Mouse (Mus musculus): ENCODE data around the gene Zwilch. TPM values are rescaled to one million over a fixed set of nuclear protein-coding genes. Genes with fewer than 3 reads are reported as not detected.
"Not testable (repeated sequence)": the region's sequence is repeated elsewhere in the genome, so short reads cannot be mapped to it uniquely, and the experiment has no call there.

The Zwilch gene
- total RNA-seq, 2 experiments from 2014 or later: 10.0 to 11.2 TPM

GRCm38 (mm10) chr9:64183295-64183694, 10.4 kb upstream of the Zwilch start:
- DNase-seq (ENCODE audit: low spot score in 2 of 2): not testable (repeated sequence)

- DNase-seq (ENCODE audit: low spot score in 2 of 2): peak; percentile 77 to 90
These were observed 6.2 kb upstream of the Zwilch start, which contains the start of gene Snapc5 for GRCm38 (mm10) chr9:64178974-64179646. Snapc5 (plus strand) TSS chr9:64179274.

- DNase-seq (ENCODE audit: low spot score in 2 of 2): no peak
These were observed 5.7 kb upstream of the Zwilch start for GRCm38 (mm10) chr9:64178610-64178973.

DNA sequence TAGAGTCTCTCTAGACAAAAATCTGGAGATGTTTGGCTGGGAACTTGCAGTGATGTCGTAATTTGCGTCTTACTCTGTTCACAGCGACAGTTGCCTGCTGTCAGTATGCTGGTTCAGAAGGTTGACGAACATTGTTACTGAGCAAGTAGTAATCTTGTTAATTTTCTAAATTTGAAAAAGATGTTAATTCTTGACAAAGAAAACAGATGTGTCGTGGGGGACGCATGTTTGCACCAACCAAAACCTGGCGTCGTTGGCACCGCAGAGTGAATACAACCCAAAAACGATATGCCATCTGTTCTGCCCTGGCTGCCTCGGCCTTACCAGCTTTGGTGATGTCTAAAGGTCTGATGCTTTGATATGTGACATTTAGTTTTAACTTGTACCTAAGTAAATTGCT, 2.5 kb upstream of the Zwilch start:
- DNase-seq (ENCODE audit: low spot score in 2 of 2): no peak

DNA sequence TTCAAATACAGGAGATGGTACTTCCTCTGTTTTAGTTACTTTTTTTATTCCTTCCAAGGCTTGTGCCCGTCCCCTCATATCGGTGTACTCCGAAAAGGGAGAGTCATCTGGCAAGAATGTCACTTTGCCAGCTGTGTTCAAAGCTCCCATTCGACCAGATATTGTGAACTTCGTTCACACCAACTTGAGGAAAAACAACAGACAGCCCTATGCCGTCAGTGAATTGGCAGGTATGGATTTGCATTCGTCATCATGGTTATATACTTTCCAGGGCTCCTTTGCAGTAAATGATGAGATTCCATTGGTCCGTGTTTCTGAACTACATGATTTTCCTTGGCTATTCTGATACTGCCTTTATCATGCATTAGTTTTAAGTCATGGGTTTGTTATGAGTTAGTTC, 1.9 kb upstream of the Zwilch start:
- DNase-seq (ENCODE audit: low spot score in 2 of 2): no peak

GRCm38 (mm10) chr9:64174341-64174740, 1.4 kb upstream of the Zwilch start:
- DNase-seq (ENCODE audit: low spot score in 2 of 2): no peak

- no peak for DNase-seq (ENCODE audit: low spot score in 2 of 2)
These were observed 839 bp upstream of the Zwilch start for GRCm38 (mm10) chr9:64173666-64174220.

- DNase-seq (ENCODE audit: low spot score in 2 of 2): no peak
These were observed 624 bp downstream of the Zwilch start for GRCm38 (mm10) chr9:64172145-64172815.

GRCm38 (mm10) chr9:64169967-64170366, 2.9 kb downstream of the Zwilch start:
- DNase-seq (ENCODE audit: low spot score in 2 of 2): not testable (repeated sequence)

- DNase-seq (ENCODE audit: low spot score in 2 of 2): no peak
These were observed 12.4 kb downstream of the Zwilch start for GRCm38 (mm10) chr9:64160471-64160870.

- no peak for DNase-seq (ENCODE audit: low spot score in 2 of 2)
These were observed 16.3 kb downstream of the Zwilch start for GRCm38 (mm10) chr9:64156641-64157040.

- DNase-seq (ENCODE audit: low spot score in 2 of 2): no peak
These were observed 33.0 kb downstream of the Zwilch start for GRCm38 (mm10) chr9:64139879-64140278.

DNA sequence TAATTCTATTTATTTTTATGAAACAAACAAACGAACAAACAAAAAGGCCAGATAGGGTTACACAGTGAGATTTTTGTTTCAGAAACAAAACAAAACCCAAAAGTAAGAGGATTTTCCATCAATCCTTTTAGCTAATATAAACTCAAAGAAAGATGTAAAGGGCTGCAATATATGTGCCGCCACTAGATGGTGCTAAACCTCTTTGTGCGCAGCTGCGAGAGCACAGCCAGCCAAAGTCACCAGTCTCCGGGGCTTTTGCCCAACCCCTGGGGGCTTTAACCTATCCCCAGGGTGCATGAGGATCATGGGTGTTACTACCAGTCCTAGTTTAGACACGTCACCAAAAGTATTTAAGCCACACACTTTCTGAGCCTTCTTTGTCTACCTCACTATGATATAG, 34.0 kb downstream of the Zwilch start:
- peak in 1 of 2 experiments; percentile 31 for DNase-seq (ENCODE audit: low spot score in 2 of 2)

- no peak for DNase-seq (ENCODE audit: low spot score in 2 of 2)
These were observed 41.3 kb downstream of the Zwilch start for GRCm38 (mm10) chr9:64131623-64132022.

- no peak for DNase-seq (ENCODE audit: low spot score in 2 of 2)
These were observed 46.8 kb downstream of the Zwilch start for GRCm38 (mm10) chr9:64126121-64126520.

DNA sequence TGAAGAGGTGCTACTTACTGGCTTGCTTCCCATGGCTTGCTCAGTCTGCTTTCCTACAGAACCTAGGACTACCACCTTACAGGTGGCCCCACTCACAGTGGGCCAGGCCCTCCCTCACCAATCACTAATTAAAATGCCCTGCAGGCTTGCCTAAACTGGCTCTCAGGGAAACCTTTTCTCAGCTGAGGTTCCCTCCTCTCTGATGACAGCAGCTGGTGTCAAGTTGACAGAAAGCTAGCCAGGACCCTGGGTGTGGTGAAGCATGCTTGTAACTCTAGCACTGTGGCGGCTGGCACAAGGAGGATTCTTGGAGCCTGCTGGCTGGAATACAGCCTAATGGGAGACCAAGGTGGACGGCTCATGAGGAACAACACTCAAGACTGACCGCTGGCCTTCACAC, 47.6 kb downstream of the Zwilch start:
- peak in 1 of 2 experiments; percentile 54 for DNase-seq (ENCODE audit: low spot score in 2 of 2)

DNA sequence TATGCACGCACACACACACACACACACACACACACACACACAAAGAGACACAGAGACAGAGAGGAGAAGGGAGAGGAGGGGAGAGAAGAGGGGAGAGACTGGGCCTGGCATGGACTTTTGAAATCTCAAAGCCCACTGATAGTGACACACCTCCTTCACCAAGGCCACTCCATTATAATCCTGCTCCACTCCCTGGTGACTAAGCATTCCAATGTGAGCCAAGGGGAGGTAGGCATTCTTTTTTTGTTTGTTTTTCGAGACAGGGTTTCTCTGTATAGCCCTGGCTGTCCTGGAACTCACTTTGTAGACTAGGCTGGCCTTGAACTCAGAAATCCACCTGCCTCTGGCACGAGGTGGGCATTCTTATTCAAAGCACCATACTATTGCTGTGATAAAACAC, 48.1 kb downstream of the Zwilch start:
- not testable (repeated sequence) for DNase-seq (ENCODE audit: low spot score in 2 of 2)

DNA sequence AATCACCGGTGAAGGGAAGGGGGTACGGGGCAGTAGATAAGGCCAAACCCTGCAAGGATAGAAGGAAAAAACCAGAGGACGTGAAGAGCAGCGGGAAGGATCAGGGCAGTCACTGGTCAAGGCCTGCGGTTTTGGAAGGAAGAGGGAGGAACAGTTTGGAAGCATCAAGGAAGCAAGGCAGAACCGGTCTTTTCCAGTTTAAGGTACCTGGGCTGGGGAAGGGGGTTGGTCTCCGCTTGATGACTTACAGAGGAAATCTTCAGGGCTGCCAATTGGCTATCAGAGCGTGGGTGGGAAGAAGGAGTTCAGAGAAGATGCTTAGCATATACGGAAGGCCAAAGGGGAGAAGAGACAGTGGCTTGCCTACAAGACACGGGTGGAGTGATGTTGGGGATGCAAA, 50.3 kb downstream of the Zwilch start:
- no peak for DNase-seq (ENCODE audit: low spot score in 2 of 2)

- DNase-seq (ENCODE audit: low spot score in 2 of 2): no peak
These were observed 52.2 kb downstream of the Zwilch start for GRCm38 (mm10) chr9:64120584-64121277.

- DNase-seq (ENCODE audit: low spot score in 2 of 2): peak in 1 of 2 experiments; percentile 56
These were observed 53.0 kb downstream of the Zwilch start for GRCm38 (mm10) chr9:64119898-64120297.

GRCm38 (mm10) chr9:64116876-64117275, 56.0 kb downstream of the Zwilch start, which contains the start of gene Lctl:
Lctl (plus strand) TSS chr9:64117147.
- DNase-seq (ENCODE audit: low spot score in 2 of 2): no peak

DNA sequence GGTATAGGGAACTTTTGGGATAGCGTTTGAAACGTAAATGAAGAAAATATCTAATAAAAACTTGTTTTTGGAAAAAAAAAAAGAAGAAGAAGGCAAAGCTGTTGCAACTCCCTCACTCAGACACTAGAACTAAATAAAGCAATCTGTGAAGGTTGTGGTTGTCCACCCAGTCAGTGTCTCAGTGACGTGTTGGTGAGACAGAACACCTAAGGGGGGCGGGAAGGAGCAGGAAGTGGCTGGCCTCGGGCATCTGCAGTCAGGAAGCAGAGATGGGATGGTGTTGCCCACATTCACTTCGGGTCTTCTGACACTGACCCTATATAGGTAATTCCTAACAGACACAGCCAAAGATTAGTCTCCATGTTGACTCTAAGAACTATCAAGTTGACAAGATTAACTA, 57.1 kb downstream of the Zwilch start:
- DNase-seq (ENCODE audit: low spot score in 2 of 2): no peak
